Mouse (Mus musculus) heart, embryonic 14.5 days (tissue): ENCODE results near the gene Ssh1. TPM values are rescaled to one million over a fixed set of nuclear protein-coding genes. Genes with fewer than 3 reads are reported as not detected.

ENCODE experiments used
- ATAC-seq: fragments of 200-750 bp; cut with Nextera tagmentation; 2 replicates; pipeline ENCODE4 v1.8.0; 2017; ENCODE audit warnings: low read depth, moderate TSS enrichment; ENCODE audit not compliant: insufficient number of reproducible peaks, insufficient read depth, low FRiP score
- H3K27ac ChIP-seq, 2 experiments: fragments of 200-500 bp in 1 of 2; fragments of 300-500 bp in 1 of 2; sonication (generic) in 1 of 2; replicated peaks in 1 of 2; 2 replicates each; pipeline ENCODE4 v1.5.1; 2012 to 2014; ENCODE audit warnings: low read depth in 2 of 2, low read length in 2 of 2, control low read depth in 1 of 2, mild to moderate bottlenecking in 1 of 2, mixed read lengths in 1 of 2; ENCODE audit not compliant: control insufficient read depth in 1 of 2, insufficient read depth in 1 of 2
- H3K27me3 ChIP-seq: fragments of 300-500 bp; sonication (generic); 2 replicates; pipeline ENCODE4 v1.6.1; 2014; ENCODE audit warnings: mild to moderate bottlenecking, low read length, control low read depth; ENCODE audit not compliant: control insufficient read depth, insufficient read depth
- H3K36me3 ChIP-seq: fragments of 300-500 bp; sonication (generic); 2 replicates; pipeline ENCODE4 v1.6.1; 2014; ENCODE audit warnings: mild to moderate bottlenecking, control low read depth, low read length, mixed read lengths; ENCODE audit not compliant: control insufficient read depth, insufficient read depth
- H3K4me1 ChIP-seq, 2 experiments: fragments of 200-500 bp in 1 of 2; fragments of 300-500 bp in 1 of 2; sonication (generic) in 1 of 2; 2 replicates each; pipeline ENCODE4 v1.6.1; 2012 to 2014; ENCODE audit warnings: low read length in 2 of 2, control low read depth in 1 of 2, mixed read lengths in 1 of 2; ENCODE audit not compliant: control insufficient read depth in 2 of 2, insufficient read depth in 2 of 2
- H3K4me2 ChIP-seq: fragments of 300-500 bp; sonication (generic); 2 replicates; pipeline ENCODE4 v1.6.1; 2014; ENCODE audit warnings: mild to moderate bottlenecking, low read length
- H3K4me3 ChIP-seq, 2 experiments: fragments of 200-500 bp in 1 of 2; fragments of 300-500 bp in 1 of 2; sonication (generic) in 1 of 2; 2 replicates each; pipeline ENCODE4 v1.5.1; 2012 to 2014; ENCODE audit warnings: low read length in 2 of 2, mild to moderate bottlenecking in 2 of 2, control low read depth in 1 of 2, low read depth in 1 of 2, moderate library complexity in 1 of 2; ENCODE audit not compliant: control insufficient read depth in 1 of 2, insufficient read depth in 1 of 2
- H3K9ac ChIP-seq: fragments of 300-500 bp; sonication (generic); 2 replicates; pipeline ENCODE4 v1.6.1; 2014; ENCODE audit warnings: mild to moderate bottlenecking, low read length
- H3K9me3 ChIP-seq: fragments of 300-500 bp; sonication (generic); 2 replicates; pipeline ENCODE4 v1.6.1; 2016; ENCODE audit warnings: low read length, control low read depth; ENCODE audit not compliant: control insufficient read depth
- WGBS: fragments of 180-500 bp; shearing (Covaris S2); extraction: QIAGEN DNeasy Blood & Tissue Kit; methylation state at CpG from one replicate; pipeline ENCODE4 v1.1.7; 2014; 5-methylcytosine and 5-hydroxymethylcytosine counted together
- polyA plus RNA-seq: library from polyadenylated mRNA; unstranded; fragments of >200 nt; fragmentation: Nextera tagmentation; extraction: Ambion mirVana; gene quantifications from 2 replicates; pipeline ENCODE4 v1.2.1, GENCODE M21; 2014

The Ssh1 gene
- polyA plus RNA-seq, 1 experiment from 2014 or later: 16.4 TPM

GRCm38 (mm10) chr5:113902017-113902416, 91.7 kb downstream of the Ssh1 start:
- Histone ChIP-seq H3K27ac (peak overlapping the region; percentile 52 to 68), H3K4me3 (no peak overlapping the region), H3K36me3 (no peaks in the 10 kb centered on the region), H3K4me1 (peaks cover 34 to 91% of the 10 kb centered on the region in 2 experiments), H3K9me3 (no peaks in the 10 kb centered on the region), H3K4me2 (no peak overlapping the region), H3K9ac (0 out of 2 replicates have a peak overlapping the region, but pooled peaks have one; percentile 63), H3K27me3 (no peaks in the 10 kb centered on the region)
- 41% methylated on average over 6 of the region's 6 CpGs for WGBS
- no peak for ATAC-seq

GRCm38 (mm10) chr5:113901074-113901571, 92.6 kb downstream of the Ssh1 start:
- Histone ChIP-seq H3K4me1 (peaks cover 30 to 84% of the 10 kb centered on the region in 2 experiments), H3K27me3 (no peaks in the 10 kb centered on the region), H3K9ac (peak overlapping the region; percentile 63), H3K9me3 (no peaks in the 10 kb centered on the region), H3K27ac (peak overlapping the region; percentile 42 to 68), H3K4me2 (peak overlapping the region; percentile 48), H3K4me3 (no peak overlapping the region), H3K36me3 (no peaks in the 10 kb centered on the region)
- 11% methylated on average over 8 of the region's 8 CpGs for WGBS
- ATAC-seq: 0 out of 2 replicates have a peak, but pooled peaks have one; percentile 35

DNA sequence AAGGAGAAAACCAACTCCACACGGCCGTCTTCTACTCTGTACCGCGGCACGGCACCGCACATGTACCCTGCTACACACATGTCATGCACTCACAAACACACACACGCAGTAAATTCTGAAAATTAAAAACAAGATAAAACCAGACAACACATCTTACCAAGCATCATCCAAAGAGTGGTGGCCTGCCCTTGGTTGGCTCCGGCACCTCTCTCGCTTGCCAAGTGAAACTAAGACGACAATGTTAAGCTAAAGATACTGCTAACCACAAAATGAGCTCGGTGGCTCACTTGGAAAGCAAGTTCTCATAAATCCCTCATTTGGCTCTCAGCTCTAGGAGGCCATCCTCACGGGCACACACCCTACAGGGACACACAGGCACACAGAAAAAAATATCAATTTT, 94.2 kb downstream of the Ssh1 start:
- no peaks in the 10 kb centered on the region for H3K9me3 ChIP-seq
- 86% methylated on average over 12 of the region's 12 CpGs for WGBS
- H3K4me2 ChIP-seq: no peak overlapping the region
- peaks cover 25 to 70% of the 10 kb centered on the region in 2 experiments for H3K4me1 ChIP-seq
- H3K9ac ChIP-seq: no peak overlapping the region
- no peak overlapping the region for H3K27ac ChIP-seq
- ATAC-seq: no peak
- no peaks in the 10 kb centered on the region for H3K27me3 ChIP-seq
- H3K36me3 ChIP-seq: no peaks in the 10 kb centered on the region
- no peak overlapping the region for H3K4me3 ChIP-seq

DNA sequence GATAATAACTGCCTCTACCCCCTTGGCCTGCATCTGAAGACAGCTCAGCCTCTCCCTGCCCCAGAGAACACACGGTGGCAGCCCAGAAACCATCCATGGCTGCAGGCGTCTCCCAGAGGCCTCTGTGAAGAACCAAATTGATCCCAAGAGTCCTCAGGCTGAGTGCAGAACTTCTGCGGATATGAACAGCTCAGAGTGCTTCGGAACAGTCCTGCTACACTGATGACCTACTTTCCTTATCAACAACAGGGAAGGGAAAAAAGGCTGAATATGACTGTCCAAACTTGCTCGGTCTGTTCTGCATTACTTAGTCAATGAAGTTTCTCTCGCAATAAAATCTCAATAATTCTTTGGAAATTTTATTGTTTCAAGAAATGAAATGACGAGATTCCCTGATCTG, 101.7 kb downstream of the Ssh1 start:
- H3K9ac ChIP-seq: peak overlapping the region; percentile 28; the same call in 1 of the 2 replicates
- no peaks in the 10 kb centered on the region for H3K36me3 ChIP-seq
- H3K4me1 ChIP-seq: peaks cover 20 to 50% of the 10 kb centered on the region in 2 experiments
- no peaks in the 10 kb centered on the region for H3K9me3 ChIP-seq
- H3K27me3 ChIP-seq: no peaks in the 10 kb centered on the region
- no peak overlapping the region for H3K27ac ChIP-seq
- WGBS: 51% methylated on average over 7 of the region's 7 CpGs
- ATAC-seq: no peak
- H3K4me3 ChIP-seq: no peak overlapping the region
- no peak overlapping the region for H3K4me2 ChIP-seq

DNA sequence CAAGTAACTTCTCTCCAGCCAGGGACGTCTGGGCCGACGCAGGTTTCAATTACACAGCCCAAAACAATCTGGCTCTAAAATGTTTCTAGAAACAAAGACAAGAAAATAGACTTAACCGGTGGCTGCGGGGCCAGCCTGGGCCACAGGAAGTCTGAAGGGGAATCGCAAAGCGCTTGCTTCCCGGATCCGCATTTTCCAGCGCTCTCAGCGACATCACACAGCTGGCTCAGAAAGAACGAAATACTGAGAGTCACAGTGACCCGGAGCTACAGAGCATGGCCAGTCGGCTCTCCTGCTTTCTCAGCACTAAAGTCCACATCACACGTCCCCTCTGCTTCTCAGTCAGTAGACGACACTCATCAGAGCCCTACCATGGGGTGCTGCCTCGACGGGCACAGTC, 102.8 kb downstream of the Ssh1 start:
- Histone ChIP-seq H3K9ac (no peak overlapping the region), H3K27me3 (no peaks in the 10 kb centered on the region), H3K4me2 (no peak overlapping the region), H3K4me1 (peaks cover 23 to 52% of the 10 kb centered on the region in 2 experiments), H3K36me3 (no peaks in the 10 kb centered on the region), H3K9me3 (no peaks in the 10 kb centered on the region), H3K4me3 (no peak overlapping the region), H3K27ac (peak overlapping the region; percentile 23 to 62; a peak in 3 of 4 replicates)
- 80% methylated on average over 18 of the region's 18 CpGs for WGBS
- ATAC-seq: no peak

DNA sequence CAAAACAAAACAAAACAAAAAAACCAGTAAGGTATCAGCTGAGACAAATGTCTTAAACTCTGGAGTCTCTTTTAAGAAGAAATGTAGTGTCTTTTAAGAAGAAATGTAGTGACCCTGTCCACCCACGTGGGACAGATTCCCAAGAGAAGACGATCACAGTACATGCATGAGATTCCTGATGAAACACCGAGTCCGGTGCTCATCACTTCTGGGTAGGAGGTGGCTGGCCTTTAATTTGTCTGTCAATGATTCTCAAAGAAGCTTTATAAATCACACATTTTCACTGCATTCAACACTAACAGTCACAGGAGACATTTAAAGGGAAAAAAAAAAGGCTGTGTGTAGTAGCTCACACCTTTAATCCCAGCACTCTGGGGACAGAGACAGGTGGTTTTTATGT, 103.8 kb downstream of the Ssh1 start:
- H3K4me2 ChIP-seq: peak overlapping the region; percentile 43
- no peaks in the 10 kb centered on the region for H3K27me3 ChIP-seq
- 19% methylated on average over 4 of the region's 4 CpGs for WGBS
- peak overlapping the region; percentile 73 to 83 for H3K27ac ChIP-seq
- H3K4me3 ChIP-seq: no peak overlapping the region; a peak in 1 of 4 replicates
- H3K4me1 ChIP-seq: peaks cover 26 to 58% of the 10 kb centered on the region in 2 experiments
- no peak overlapping the region for H3K9ac ChIP-seq
- H3K9me3 ChIP-seq: no peaks in the 10 kb centered on the region
- ATAC-seq: no peak
- H3K36me3 ChIP-seq: no peaks in the 10 kb centered on the region

DNA sequence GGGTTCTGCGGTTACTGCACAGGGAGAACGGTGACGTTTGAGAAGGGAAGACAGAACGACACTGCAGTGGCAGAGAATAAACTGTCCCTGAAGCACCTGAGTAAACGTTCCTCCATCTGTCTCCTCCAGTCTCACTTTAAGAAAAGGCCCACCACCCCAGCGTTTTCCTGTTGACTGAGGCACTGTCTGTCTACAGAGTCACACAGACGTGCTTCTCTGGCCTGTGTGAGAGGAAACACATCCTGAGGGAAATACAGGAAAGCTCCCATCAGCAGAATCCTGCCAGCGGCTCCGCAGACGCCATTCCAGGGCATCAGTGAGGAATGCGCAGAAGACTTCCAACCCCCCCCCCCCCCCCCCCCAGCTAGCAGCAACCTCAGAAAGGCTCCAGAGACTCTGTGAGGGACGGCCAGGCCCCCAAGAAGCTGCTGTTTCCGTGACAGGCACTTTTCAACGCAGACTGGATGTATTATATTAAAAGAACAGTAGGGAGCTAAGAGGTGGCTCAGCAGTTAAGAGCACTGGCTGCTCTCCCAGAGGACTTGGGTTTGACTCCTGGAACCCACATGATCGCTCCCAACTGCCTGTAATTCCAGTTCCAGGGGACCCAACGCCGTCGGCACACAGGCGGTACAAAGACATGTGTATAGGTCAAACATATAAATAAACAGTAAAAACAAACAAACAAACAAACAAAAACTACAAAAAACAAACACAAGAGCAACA, 104.3 kb downstream of the Ssh1 start:
- H3K4me1 ChIP-seq: peaks cover 26 to 62% of the 10 kb centered on the region in 2 experiments
- peak overlapping the region; percentile 73 to 83 for H3K27ac ChIP-seq
- no peaks in the 10 kb centered on the region for H3K36me3 ChIP-seq
- WGBS: 6% methylated on average over 19 of the region's 19 CpGs
- no peak overlapping the region; a peak in 1 of 4 replicates for H3K4me3 ChIP-seq
- peak overlapping the region; percentile 34 for H3K9ac ChIP-seq
- ATAC-seq: peak; percentile 66; the same call in 1 of the 2 replicates
- H3K4me2 ChIP-seq: peak overlapping the region; percentile 43
- no peaks in the 10 kb centered on the region for H3K9me3 ChIP-seq
- no peaks in the 10 kb centered on the region for H3K27me3 ChIP-seq
